Mouse (Mus musculus): ENCODE measurements around the gene Lingo2.

The Lingo2 gene

GRCm38 (mm10) chr4:36038742-36039141 lies 912.8 kb downstream of the Lingo2 start:
- WGBS: 93% methylated on average over 2 of the region's 2 CpGs

GRCm38 (mm10) chr4:36032039-36032438 lies 919.5 kb downstream of the Lingo2 start:
- 87% methylated on average over 5 of the region's 5 CpGs for WGBS

GRCm38 (mm10) chr4:36014181-36014580 lies 937.4 kb downstream of the Lingo2 start:
- WGBS: 67% methylated on average over 4 of the region's 4 CpGs

- 83% methylated on average over 2 of the region's 2 CpGs for WGBS
Measured at GRCm38 (mm10) chr4:35992005-35992763, 959.4 kb downstream of the Lingo2 start.

GRCm38 (mm10) chr4:35986012-35986411 lies 965.5 kb downstream of the Lingo2 start:
- 79% methylated on average over 6 of the region's 6 CpGs for WGBS

- 71% methylated on average over 4 of the region's 4 CpGs for WGBS
Measured at GRCm38 (mm10) chr4:35963532-35963931, 988.0 kb downstream of the Lingo2 start.

- WGBS: 93% methylated on average over 3 of the region's 3 CpGs
Measured at GRCm38 (mm10) chr4:35951251-35951650, 1000.3 kb downstream of the Lingo2 start.

GRCm38 (mm10) chr4:35934056-35934661 lies 1017.4 kb downstream of the Lingo2 start:
- WGBS: 14% methylated on average over 4 of the region's 4 CpGs

GRCm38 (mm10) chr4:35927722-35928121 lies 1023.8 kb downstream of the Lingo2 start:
- 71% methylated on average over 2 of the region's 2 CpGs for WGBS

GRCm38 (mm10) chr4:35917453-35917852 lies 1034.1 kb downstream of the Lingo2 start:
- WGBS: 80% methylated on average over 3 of the region's 3 CpGs

GRCm38 (mm10) chr4:35897769-35898564 lies 1053.6 kb downstream of the Lingo2 start:
- WGBS: 47% methylated on average over 1 of the region's 1 CpGs

GRCm38 (mm10) chr4:35885591-35886542 lies 1065.7 kb downstream of the Lingo2 start:
- 34% methylated on average over 5 of the region's 5 CpGs for WGBS

- 62% methylated on average over 3 of the region's 3 CpGs for WGBS
Measured at GRCm38 (mm10) chr4:35884946-35885460, 1066.5 kb downstream of the Lingo2 start.

- 58% methylated on average over 1 of the region's 1 CpGs for WGBS
Measured at GRCm38 (mm10) chr4:35846518-35846917, 1105.0 kb downstream of the Lingo2 start.

GRCm38 (mm10) chr4:35845140-35845539 lies 1106.4 kb downstream of the Lingo2 start:
- 30% methylated on average over 7 of the region's 7 CpGs for WGBS

GRCm38 (mm10) chr4:35844518-35844917 lies 1107.0 kb downstream of the Lingo2 start:
- WGBS: 38% methylated on average over 6 of the region's 6 CpGs

- 78% methylated on average over 7 of the region's 7 CpGs for WGBS
Measured at GRCm38 (mm10) chr4:35823322-35823870, 1128.2 kb downstream of the Lingo2 start.

- WGBS: 81% methylated on average over 1 of the region's 1 CpGs
Measured at GRCm38 (mm10) chr4:35820701-35821100, 1130.8 kb downstream of the Lingo2 start.

- WGBS: 90% methylated on average over 1 of the region's 1 CpGs
Measured at GRCm38 (mm10) chr4:35814698-35815097, 1136.8 kb downstream of the Lingo2 start.

- WGBS: 76% methylated on average over 6 of the region's 6 CpGs
Measured at GRCm38 (mm10) chr4:35807497-35808210, 1143.9 kb downstream of the Lingo2 start.
